In genomic region chr17:21384057-21384411, GRCm38 (mm10) we compare ENCODE assay signal across 8 mouse cellular contexts. TPM values are rescaled to one million over a fixed set of nuclear protein-coding genes. Genes with fewer than 3 reads are reported as not detected.
A peak's percentile ranks its signal among the peaks of the same experiment; 100 is the strongest.
DNase-seq lines count a peak whose midpoint lies in the region; ATAC-seq and TF ChIP-seq lines count a peak whose summit lies in the region.

No protein-coding gene starts in this region.

- no peak for DNase-seq in layer of hippocampus, adult 2 months (ENCODE audit: low spot score in 2 of 2)
- DNase-seq in layer of hippocampus, postnatal 14 days (ENCODE audit: low spot score in 2 of 2): no peak
- DNase-seq in c-Kit-positive CD71-positive TER-119-positive erythroid progenitor cells, embryonic 14.5 days (ENCODE audit: low spot score): peak; percentile 17
- DNase-seq in cerebellum, postnatal 10 days: no peak
- DNase-seq in layer of hippocampus, postnatal 36 days: no peak
- no peak for DNase-seq in Muller cell, postnatal 12 days (ENCODE audit: inconsistent ontology term)

- peak overlapping the region; percentile 90 for H3K4me2 ChIP-seq in hindbrain, embryonic 16.5 days (ENCODE audit: low read length)

- no peak; the same call in 1 of the 2 replicates for ATAC-seq in hindbrain, embryonic 16.5 days
- peak; percentile 45 for ATAC-seq in megakaryocyte progenitor cell, adult 5-6 weeks (replicated peaks; ENCODE audit: poor library complexity)

- H3K36me3 ChIP-seq in hindbrain, embryonic 16.5 days (ENCODE audit: control insufficient read depth, insufficient read depth, low read length): no peaks in the 10 kb centered on the region

- no peaks in the 10 kb centered on the region for H3K9me3 ChIP-seq in hindbrain, embryonic 16.5 days (ENCODE audit: control insufficient read depth, low read length)

- H3K27ac ChIP-seq in layer of hippocampus, adult 2 months: no peak overlapping the region
- peak overlapping the region; percentile 26; the same call in 1 of the 2 replicates for H3K27ac ChIP-seq in hindbrain, embryonic 16.5 days (ENCODE audit: low read depth, low read length)

- WGBS in hindbrain, embryonic 16.5 days: 16% methylated on average over 8 of the region's 8 CpGs

- no peak for TF ChIP-seq CTCF in layer of hippocampus, adult 2 months (conservative IDR thresholded peaks at IDR 0.05)

- no peaks in the 10 kb centered on the region for H3K27me3 ChIP-seq in hindbrain, embryonic 16.5 days (replicated peaks; ENCODE audit: control insufficient read depth, insufficient read depth, low read length)

- H3K9ac ChIP-seq in hindbrain, embryonic 16.5 days (ENCODE audit: low read depth, low read length): peak overlapping the region; percentile 68

- H3K4me3 ChIP-seq in layer of hippocampus, adult 2 months: peak overlapping the region; percentile 71
- H3K4me3 ChIP-seq in hindbrain, embryonic 16.5 days (ENCODE audit: low read length): peak overlapping the region; percentile 56

- H3K4me1 ChIP-seq in hindbrain, embryonic 16.5 days (ENCODE audit: control insufficient read depth, insufficient read depth, low read depth, low read length): peaks cover 6% of the 10 kb centered on the region

RNA-seq across cellular contexts. Expression of gene Zfp677, which starts 0.5 kb away (rescaled TPM):
- 1 to 10 TPM; 1.3 to 1.7 TPM for total RNA-seq in layer of hippocampus, adult 2 months (2021)
- 1 to 10 TPM; 1.5 to 1.7 TPM for total RNA-seq in layer of hippocampus, postnatal 14 days (2021)
- 4.5 and 5.7 TPM in 2 replicates for polyA plus RNA-seq in hindbrain, embryonic 16.5 days (2015; fragmentation: Nextera tagmentation; extraction: Ambion mirVana)
- total RNA-seq in megakaryocyte progenitor cell, adult 5-6 weeks (2015): 10.4 and 11.3 TPM in 2 replicates
- total RNA-seq in megakaryocyte progenitor cell, adult 5-6 weeks (2017): 7.0 and 9.9 TPM in 2 replicates
- total RNA-seq in layer of hippocampus, postnatal 36 days (2021): 1 to 10 TPM; 1.6 to 1.9 TPM

RNA-seq across cellular contexts. Expression of gene Zfp54, which starts 39.0 kb away (rescaled TPM):
- total RNA-seq in layer of hippocampus, adult 2 months (2021): 1 to 10 TPM in 1 of 2 experiments, under 1 TPM in 1; 0.56 to 1.2 TPM
- total RNA-seq in layer of hippocampus, postnatal 14 days (2021): 1 to 10 TPM in 1 of 2 experiments, under 1 TPM in 1; 0.81 to 1.2 TPM
- 5.8 and 6.0 TPM in 2 replicates for polyA plus RNA-seq in hindbrain, embryonic 16.5 days (2015; fragmentation: Nextera tagmentation; extraction: Ambion mirVana)
- 7.0 and 10.7 TPM in 2 replicates for total RNA-seq in megakaryocyte progenitor cell, adult 5-6 weeks (2015)
- 8.8 and 9.1 TPM in 2 replicates for total RNA-seq in megakaryocyte progenitor cell, adult 5-6 weeks (2017)
- 1 to 10 TPM in 1 of 2 experiments, under 1 TPM in 1; 0.86 to 1.2 TPM for total RNA-seq in layer of hippocampus, postnatal 36 days (2021)
